Mouse (Mus musculus): ENCODE data around the gene Gpm6b. TPM values are rescaled to one million over a fixed set of nuclear protein-coding genes. Genes with fewer than 3 reads are reported as not detected.

Gpm6b gene
- total and polyA plus RNA-seq, 3 experiments = 0.16 to 4.7 TPM; not detected in 1

GRCm38 (mm10) chrX:166216720-166217119 is 22.0 kb upstream of the Gpm6b start:
- peaks cover 2% of the 10 kb centered on the region; the same call in 1 of the 2 replicates for H3K27me3 ChIP-seq (ENCODE audit: insufficient read depth, low read length)
- DNase-seq (ENCODE audit: low spot score) = no peak
- TF ChIP-seq CTCF (IDR thresholded peaks at IDR 0.05; ENCODE audit: low read depth, low read length) (no peak), TAL1 (conservative IDR thresholded peaks at IDR 0.05; ENCODE audit: low read depth, low read length) (no peak), GATA1 (IDR thresholded peaks at IDR 0.05; ENCODE audit: borderline replicate concordance, low read length) (no peak), GATA2 (IDR thresholded peaks at IDR 0.05; ENCODE audit: borderline replicate concordance, low read depth, low read length) (no peak), POLR2AphosphoS5 (IDR thresholded peaks at IDR 0.05; ENCODE audit: insufficient replicate concordance, low read depth, low read length) (no peak)
- H3K36me3 ChIP-seq (replicated peaks) = no peaks in the 10 kb centered on the region
- no peaks in the 10 kb centered on the region for H3K9me3 ChIP-seq (replicated peaks)
- no peak for ATAC-seq (ENCODE audit: extremely low read depth, insufficient number of reproducible peaks, low FRiP score, poor library complexity, severe bottlenecking)
- H3K4me3 ChIP-seq (ENCODE audit: low read depth, low read length) = no peak overlapping the region
- no peaks in the 10 kb centered on the region for H3K4me1 ChIP-seq (ENCODE audit: insufficient read depth, low read depth, low read length)

- H3K27me3 ChIP-seq (ENCODE audit: insufficient read depth, low read length) = no peaks in the 10 kb centered on the region
- no peak overlapping the region for H3K4me3 ChIP-seq (ENCODE audit: low read depth, low read length)
- TF ChIP-seq GATA2 (IDR thresholded peaks at IDR 0.05; ENCODE audit: borderline replicate concordance, low read depth, low read length) = no peak
- TF ChIP-seq CTCF (IDR thresholded peaks at IDR 0.05; ENCODE audit: low read depth, low read length) = no peak
- no peak for TF ChIP-seq TAL1 (conservative IDR thresholded peaks at IDR 0.05; ENCODE audit: low read depth, low read length)
- no peak for TF ChIP-seq GATA1 (IDR thresholded peaks at IDR 0.05; ENCODE audit: borderline replicate concordance, low read length)
- TF ChIP-seq POLR2AphosphoS5 (IDR thresholded peaks at IDR 0.05; ENCODE audit: insufficient replicate concordance, low read depth, low read length) = no peak
- DNase-seq (ENCODE audit: low spot score) (no peak), ATAC-seq (ENCODE audit: extremely low read depth, insufficient number of reproducible peaks, low FRiP score, poor library complexity, severe bottlenecking) (no peak)
- H3K36me3 ChIP-seq (replicated peaks) = no peaks in the 10 kb centered on the region
- H3K9me3 ChIP-seq (replicated peaks) = no peaks in the 10 kb centered on the region
- no peaks in the 10 kb centered on the region for H3K4me1 ChIP-seq (ENCODE audit: insufficient read depth, low read depth, low read length)
Observed at GRCm38 (mm10) chrX:166219331-166219730, 19.4 kb upstream of the Gpm6b start.

- Histone ChIP-seq H3K9me3 (replicated peaks) (no peaks in the 10 kb centered on the region), H3K4me1 (ENCODE audit: insufficient read depth, low read depth, low read length) (no peaks in the 10 kb centered on the region), H3K4me3 (ENCODE audit: low read depth, low read length) (no peak overlapping the region), H3K27me3 (ENCODE audit: insufficient read depth, low read length) (no peaks in the 10 kb centered on the region), H3K36me3 (replicated peaks) (no peaks in the 10 kb centered on the region)
- TF ChIP-seq GATA2 (IDR thresholded peaks at IDR 0.05; ENCODE audit: borderline replicate concordance, low read depth, low read length) (no peak), TAL1 (conservative IDR thresholded peaks at IDR 0.05; ENCODE audit: low read depth, low read length) (no peak), POLR2AphosphoS5 (IDR thresholded peaks at IDR 0.05; ENCODE audit: insufficient replicate concordance, low read depth, low read length) (no peak), GATA1 (IDR thresholded peaks at IDR 0.05; ENCODE audit: borderline replicate concordance, low read length) (no peak), CTCF (IDR thresholded peaks at IDR 0.05; ENCODE audit: low read depth, low read length) (no peak)
- no peak for DNase-seq (ENCODE audit: low spot score)
- ATAC-seq (ENCODE audit: extremely low read depth, insufficient number of reproducible peaks, low FRiP score, poor library complexity, severe bottlenecking) = no peak
Observed at GRCm38 (mm10) chrX:166226856-166227255, 11.9 kb upstream of the Gpm6b start.

- Histone ChIP-seq H3K4me1 (ENCODE audit: insufficient read depth, low read depth, low read length) (no peaks in the 10 kb centered on the region), H3K27me3 (ENCODE audit: insufficient read depth, low read length) (no peaks in the 10 kb centered on the region), H3K4me3 (ENCODE audit: low read depth, low read length) (no peak overlapping the region), H3K9me3 (replicated peaks) (no peaks in the 10 kb centered on the region), H3K36me3 (replicated peaks) (no peaks in the 10 kb centered on the region)
- DNase-seq (ENCODE audit: low spot score) (no peak), ATAC-seq (ENCODE audit: extremely low read depth, insufficient number of reproducible peaks, low FRiP score, poor library complexity, severe bottlenecking) (no peak)
- TF ChIP-seq CTCF (IDR thresholded peaks at IDR 0.05; ENCODE audit: low read depth, low read length) = no peak
- no peak for TF ChIP-seq GATA1 (IDR thresholded peaks at IDR 0.05; ENCODE audit: borderline replicate concordance, low read length)
- TF ChIP-seq GATA2 (IDR thresholded peaks at IDR 0.05; ENCODE audit: borderline replicate concordance, low read depth, low read length) = no peak
- TF ChIP-seq POLR2AphosphoS5 (IDR thresholded peaks at IDR 0.05; ENCODE audit: insufficient replicate concordance, low read depth, low read length) = no peak
- TF ChIP-seq TAL1 (conservative IDR thresholded peaks at IDR 0.05; ENCODE audit: low read depth, low read length) = no peak
Observed at GRCm38 (mm10) chrX:166229750-166230149, 9.0 kb upstream of the Gpm6b start.

- no peaks in the 10 kb centered on the region for H3K36me3 ChIP-seq (replicated peaks)
- no peaks in the 10 kb centered on the region for H3K27me3 ChIP-seq (ENCODE audit: insufficient read depth, low read length)
- no peaks in the 10 kb centered on the region for H3K9me3 ChIP-seq (replicated peaks)
- no peak for ATAC-seq (ENCODE audit: extremely low read depth, insufficient number of reproducible peaks, low FRiP score, poor library complexity, severe bottlenecking)
- no peak for DNase-seq (ENCODE audit: low spot score)
- H3K4me3 ChIP-seq (ENCODE audit: low read depth, low read length) = no peak overlapping the region
- TF ChIP-seq CTCF (IDR thresholded peaks at IDR 0.05; ENCODE audit: low read depth, low read length) (no peak), POLR2AphosphoS5 (IDR thresholded peaks at IDR 0.05; ENCODE audit: insufficient replicate concordance, low read depth, low read length) (no peak)
- no peaks in the 10 kb centered on the region for H3K4me1 ChIP-seq (ENCODE audit: insufficient read depth, low read depth, low read length)
Observed at GRCm38 (mm10) chrX:166230515-166231267, 8.0 kb upstream of the Gpm6b start.

- Histone ChIP-seq H3K27me3 (ENCODE audit: insufficient read depth, low read length) (no peaks in the 10 kb centered on the region), H3K36me3 (replicated peaks) (no peaks in the 10 kb centered on the region), H3K9me3 (replicated peaks) (no peaks in the 10 kb centered on the region), H3K4me3 (ENCODE audit: low read depth, low read length) (no peak overlapping the region), H3K4me1 (ENCODE audit: insufficient read depth, low read depth, low read length) (no peaks in the 10 kb centered on the region)
- ATAC-seq (ENCODE audit: extremely low read depth, insufficient number of reproducible peaks, low FRiP score, poor library complexity, severe bottlenecking) (no peak), DNase-seq (ENCODE audit: low spot score) (no peak)
- TF ChIP-seq POLR2AphosphoS5 (IDR thresholded peaks at IDR 0.05; ENCODE audit: insufficient replicate concordance, low read depth, low read length) (no peak), GATA1 (IDR thresholded peaks at IDR 0.05; ENCODE audit: borderline replicate concordance, low read length) (no peak), TAL1 (conservative IDR thresholded peaks at IDR 0.05; ENCODE audit: low read depth, low read length) (no peak), GATA2 (IDR thresholded peaks at IDR 0.05; ENCODE audit: borderline replicate concordance, low read depth, low read length) (no peak), CTCF (IDR thresholded peaks at IDR 0.05; ENCODE audit: low read depth, low read length) (no peak)
Observed at GRCm38 (mm10) chrX:166236131-166236530, 2.6 kb upstream of the Gpm6b start.
